Mouse (Mus musculus) lung, embryonic 16.5 days (tissue): ENCODE data around the gene Ston2. TPM values are rescaled to one million over a fixed set of nuclear protein-coding genes. Genes with fewer than 3 reads are reported as not detected.

Experiments
- ATAC-seq: fragments of 200-750 bp; cut with Nextera tagmentation; 2 replicates; pipeline ENCODE4 v1.8.0; 2017; ENCODE audit warnings: low read depth, mild to moderate bottlenecking, moderate library complexity
- H3K27ac ChIP-seq: fragments of 300-500 bp; sonication (generic); 2 replicates; pipeline ENCODE4 v1.5.1; 2014; ENCODE audit warnings: mild to moderate bottlenecking, control low read depth, low read length
- H3K27me3 ChIP-seq: fragments of 300-500 bp; sonication (generic); 2 replicates; pipeline ENCODE4 v1.6.1; 2014; ENCODE audit warnings: low read depth, low read length, mixed read lengths; ENCODE audit not compliant: control insufficient read depth, insufficient read depth
- H3K36me3 ChIP-seq: fragments of 300-500 bp; sonication (generic); 2 replicates; pipeline ENCODE4 v1.6.1; 2014; ENCODE audit warnings: low read length; ENCODE audit not compliant: control insufficient read depth, insufficient read depth
- H3K4me1 ChIP-seq: fragments of 300-500 bp; sonication (generic); replicated peaks from 2 replicates; pipeline ENCODE4 v1.6.1; 2014; ENCODE audit warnings: low read length, mixed read lengths; ENCODE audit not compliant: control insufficient read depth, insufficient read depth
- H3K4me2 ChIP-seq: fragments of 300-500 bp; sonication (generic); 2 replicates; pipeline ENCODE4 v1.6.1; 2014; ENCODE audit warnings: low read depth, low read length, control low read depth
- H3K4me3 ChIP-seq: fragments of 300-500 bp; sonication (generic); 2 replicates; pipeline ENCODE4 v1.5.1; 2014; ENCODE audit warnings: mild to moderate bottlenecking, low read length, control low read depth
- H3K9ac ChIP-seq: fragments of 300-500 bp; sonication (generic); 2 replicates; pipeline ENCODE4 v1.6.1; 2014; ENCODE audit warnings: low read length, control low read depth
- H3K9me3 ChIP-seq: fragments of 300-500 bp; sonication (generic); 2 replicates; pipeline ENCODE4 v1.6.1; 2016; ENCODE audit warnings: low read length; ENCODE audit not compliant: control insufficient read depth
- WGBS: fragments of 180-500 bp; shearing (Covaris S2); extraction: QIAGEN DNeasy Blood & Tissue Kit; methylation state at CpG from one replicate; pipeline ENCODE4 v1.1.7; 2014; 5-methylcytosine and 5-hydroxymethylcytosine counted together
- polyA plus RNA-seq: library from polyadenylated mRNA; unstranded; fragments of >200 nt; fragmentation: Nextera tagmentation; extraction: Ambion mirVana; gene quantifications from 2 replicates; pipeline ENCODE4 v1.2.1, GENCODE M21; 2015

Gene Ston2
- polyA plus RNA-seq, 1 experiment from 2014 or later, result 7.5 TPM

GRCm38 (mm10) chr12:91643221-91643620 lies 145.0 kb downstream of the Ston2 start:
- no peak overlapping the region for H3K4me2 ChIP-seq
- H3K9ac ChIP-seq, result no peak overlapping the region
- WGBS, result 82% methylated on average over 7 of the region's 7 CpGs
- H3K9me3 ChIP-seq, result peaks cover 3% of the 10 kb centered on the region; the same call in 1 of the 2 replicates
- no peak for ATAC-seq
- no peaks in the 10 kb centered on the region for H3K27me3 ChIP-seq
- no peak overlapping the region for H3K27ac ChIP-seq
- H3K4me3 ChIP-seq, result no peak overlapping the region
- peaks cover 12% of the 10 kb centered on the region for H3K36me3 ChIP-seq
- peaks cover 5% of the 10 kb centered on the region; the same call in 1 of the 2 replicates for H3K4me1 ChIP-seq

- H3K4me3 ChIP-seq, result no peak overlapping the region
- ATAC-seq, result no peak
Measured at GRCm38 (mm10) chr12:91642426-91643093, 145.6 kb downstream of the Ston2 start.

GRCm38 (mm10) chr12:91641631-91642141 lies 146.5 kb downstream of the Ston2 start:
- H3K4me1 ChIP-seq, result peaks cover 5% of the 10 kb centered on the region; the same call in 1 of the 2 replicates
- peak overlapping the region; percentile 30 for H3K4me3 ChIP-seq
- 0 out of 2 replicates have a peak, but pooled peaks have one; percentile 44 for ATAC-seq
- no peak overlapping the region for H3K27ac ChIP-seq
- H3K4me2 ChIP-seq, result peak overlapping the region; percentile 50
- H3K27me3 ChIP-seq, result no peaks in the 10 kb centered on the region
- no peaks in the 10 kb centered on the region for H3K9me3 ChIP-seq
- WGBS, result 23% methylated on average over 13 of the region's 13 CpGs
- H3K36me3 ChIP-seq, result no peaks in the 10 kb centered on the region
- peak overlapping the region; percentile 35; the same call in 1 of the 2 replicates for H3K9ac ChIP-seq

More at GRCm38 (mm10) chr12:91642426-91643093, 145.6 kb downstream of the Ston2 start:
- H3K4me2 ChIP-seq, result no peak overlapping the region
- 69% methylated on average over 12 of the region's 12 CpGs for WGBS
- peaks cover 6% of the 10 kb centered on the region for H3K36me3 ChIP-seq
- H3K27ac ChIP-seq, result no peak overlapping the region
- no peak overlapping the region for H3K9ac ChIP-seq
- H3K4me1 ChIP-seq, result peaks cover 5% of the 10 kb centered on the region; the same call in 1 of the 2 replicates
- peaks cover 3% of the 10 kb centered on the region; the same call in 1 of the 2 replicates for H3K9me3 ChIP-seq
- H3K27me3 ChIP-seq, result no peaks in the 10 kb centered on the region

GRCm38 (mm10) chr12:91641133-91641532 lies 147.1 kb downstream of the Ston2 start:
- peaks cover 5% of the 10 kb centered on the region; the same call in 1 of the 2 replicates for H3K4me1 ChIP-seq
- WGBS, result 52% methylated on average over 7 of the region's 7 CpGs
- ATAC-seq, result no peak
- H3K27me3 ChIP-seq, result no peaks in the 10 kb centered on the region
- H3K36me3 ChIP-seq, result no peaks in the 10 kb centered on the region
- no peak overlapping the region for H3K9ac ChIP-seq
- peak overlapping the region; percentile 50 for H3K4me2 ChIP-seq
- H3K4me3 ChIP-seq, result no peak overlapping the region; the same call in 1 of the 2 replicates
- no peaks in the 10 kb centered on the region for H3K9me3 ChIP-seq
- H3K27ac ChIP-seq, result no peak overlapping the region

- no peak overlapping the region for H3K4me3 ChIP-seq
- no peaks in the 10 kb centered on the region for H3K36me3 ChIP-seq
- H3K27ac ChIP-seq, result no peak overlapping the region
- H3K27me3 ChIP-seq, result no peaks in the 10 kb centered on the region
- peak overlapping the region; percentile 50; the same call in 1 of the 2 replicates for H3K4me2 ChIP-seq
- H3K4me1 ChIP-seq, result peaks cover 5% of the 10 kb centered on the region; the same call in 1 of the 2 replicates
- ATAC-seq, result 0 out of 2 replicates have a peak, but pooled peaks have one; percentile 20
- no peak overlapping the region for H3K9ac ChIP-seq
- H3K9me3 ChIP-seq, result no peaks in the 10 kb centered on the region
- 36% methylated on average over 7 of the region's 7 CpGs for WGBS
Measured at GRCm38 (mm10) chr12:91640712-91641111, 147.5 kb downstream of the Ston2 start.

GRCm38 (mm10) chr12:91638351-91638750 lies 149.8 kb downstream of the Ston2 start:
- WGBS, result 70% methylated on average over 3 of the region's 3 CpGs
- peak; percentile 77 for ATAC-seq

GRCm38 (mm10) chr12:91637136-91637909 lies 150.9 kb downstream of the Ston2 start:
- H3K9me3 ChIP-seq, result no peaks in the 10 kb centered on the region
- H3K27ac ChIP-seq, result no peak overlapping the region
- peaks cover 5% of the 10 kb centered on the region; the same call in 1 of the 2 replicates for H3K4me1 ChIP-seq
- no peak overlapping the region for H3K9ac ChIP-seq
- no peaks in the 10 kb centered on the region for H3K36me3 ChIP-seq
- 74% methylated on average over 12 of the region's 12 CpGs for WGBS
- H3K4me2 ChIP-seq, result no peak overlapping the region
- no peak overlapping the region for H3K4me3 ChIP-seq
- no peak for ATAC-seq
- no peaks in the 10 kb centered on the region for H3K27me3 ChIP-seq

More at GRCm38 (mm10) chr12:91638351-91638750, 149.8 kb downstream of the Ston2 start:
- Histone ChIP-seq H3K4me2 (no peak overlapping the region), H3K9ac (no peak overlapping the region), H3K4me1 (peaks cover 5% of the 10 kb centered on the region; the same call in 1 of the 2 replicates), H3K9me3 (no peaks in the 10 kb centered on the region), H3K4me3 (no peak overlapping the region), H3K27ac (peak overlapping the region; percentile 46; the same call in 1 of the 2 replicates), H3K36me3 (no peaks in the 10 kb centered on the region), H3K27me3 (no peaks in the 10 kb centered on the region)

GRCm38 (mm10) chr12:91626482-91626881 lies 161.7 kb downstream of the Ston2 start:
- H3K9me3 ChIP-seq, result no peaks in the 10 kb centered on the region
- H3K4me2 ChIP-seq, result no peak overlapping the region
- H3K4me1 ChIP-seq, result no peaks in the 10 kb centered on the region
- no peak for ATAC-seq
- 74% methylated on average over 5 of the region's 5 CpGs for WGBS
- no peaks in the 10 kb centered on the region for H3K27me3 ChIP-seq
- no peak overlapping the region for H3K27ac ChIP-seq
- no peak overlapping the region for H3K9ac ChIP-seq
- no peak overlapping the region for H3K4me3 ChIP-seq
- no peaks in the 10 kb centered on the region for H3K36me3 ChIP-seq

- no peak for ATAC-seq
- Histone ChIP-seq H3K9ac (no peak overlapping the region), H3K36me3 (no peaks in the 10 kb centered on the region), H3K4me3 (no peak overlapping the region), H3K27me3 (no peaks in the 10 kb centered on the region), H3K9me3 (no peaks in the 10 kb centered on the region), H3K4me2 (no peak overlapping the region), H3K27ac (no peak overlapping the region), H3K4me1 (no peaks in the 10 kb centered on the region)
- WGBS, result 58% methylated on average over 1 of the region's 1 CpGs
Measured at GRCm38 (mm10) chr12:91625013-91625412, 163.2 kb downstream of the Ston2 start.
